Mouse (Mus musculus) CD8-positive naive resting alpha-beta T cell, adult 2 months (primary cell): ENCODE results near the gene Hand1.
"Not testable (repeated sequence)": the region's sequence is repeated elsewhere in the genome, so short reads cannot be mapped to it uniquely, and the experiment has no call there.

Experiments used
- DNase-seq, 2 experiments: peaks; one replicate each; pipeline ENCODE4 v3.0.0; 2022; ENCODE audit warnings: low read depth in 2 of 2, low spot score in 2 of 2

Hand1 gene

DNA sequence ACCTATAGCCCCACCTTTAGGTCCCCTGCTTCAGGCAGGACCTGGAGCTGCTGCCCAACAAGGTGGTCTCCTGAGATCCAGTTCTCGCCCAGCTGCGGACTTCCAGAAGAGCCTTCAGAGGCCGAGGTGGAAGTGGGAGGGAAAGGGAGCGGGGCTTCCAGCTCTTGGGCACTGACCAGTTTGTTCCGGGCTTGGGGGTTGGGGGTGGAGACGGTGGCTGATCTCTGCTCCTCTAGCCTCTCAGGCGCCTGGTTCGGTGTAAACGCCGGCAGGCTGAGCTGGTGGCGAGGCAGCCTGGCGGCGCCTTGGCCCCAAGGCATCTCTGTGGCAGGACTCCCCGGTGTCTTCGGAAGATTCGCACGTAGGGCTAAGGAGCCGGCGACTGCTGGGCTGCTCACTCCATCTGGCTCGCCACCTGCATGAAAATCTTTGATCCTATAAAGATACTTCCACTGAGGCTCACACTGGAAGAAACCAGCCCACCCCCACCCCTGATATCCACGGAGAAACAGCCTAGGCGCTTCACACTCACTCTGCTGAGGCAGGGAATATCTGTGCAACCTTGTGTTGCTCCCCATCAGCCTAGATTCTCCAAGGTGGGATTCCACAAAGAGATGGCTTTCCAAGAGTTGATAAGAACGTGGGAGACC is at the start of gene Hand1:
Hand1 (minus strand) TSS at position 267 of the 650 bp plus-strand sequence.
- DNase-seq, result no peak

DNA sequence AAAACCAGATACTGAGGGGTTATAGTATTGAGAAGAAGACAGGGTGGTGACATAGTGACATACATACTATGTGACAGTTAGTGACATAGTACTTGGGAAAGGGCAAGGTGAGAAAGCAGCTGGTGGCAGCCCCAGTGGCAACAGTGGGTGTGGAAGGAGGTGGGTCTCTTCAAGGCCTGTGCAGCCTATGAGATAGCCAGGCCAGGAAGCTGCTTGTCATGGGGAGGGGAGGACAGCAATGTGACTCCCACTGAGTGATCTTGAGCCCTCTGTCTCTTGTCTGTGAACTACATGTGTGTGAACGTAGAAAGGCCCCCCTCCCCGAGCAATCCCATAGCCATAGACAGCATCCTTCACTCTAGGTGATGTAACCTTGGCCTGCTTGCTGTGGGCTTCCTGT is 43.5 kb upstream of the Hand1 start:
- DNase-seq, result no peak

GRCm38 (mm10) chr11:57873014-57873413 is 40.4 kb upstream of the Hand1 start:
- DNase-seq, result no peak

DNA sequence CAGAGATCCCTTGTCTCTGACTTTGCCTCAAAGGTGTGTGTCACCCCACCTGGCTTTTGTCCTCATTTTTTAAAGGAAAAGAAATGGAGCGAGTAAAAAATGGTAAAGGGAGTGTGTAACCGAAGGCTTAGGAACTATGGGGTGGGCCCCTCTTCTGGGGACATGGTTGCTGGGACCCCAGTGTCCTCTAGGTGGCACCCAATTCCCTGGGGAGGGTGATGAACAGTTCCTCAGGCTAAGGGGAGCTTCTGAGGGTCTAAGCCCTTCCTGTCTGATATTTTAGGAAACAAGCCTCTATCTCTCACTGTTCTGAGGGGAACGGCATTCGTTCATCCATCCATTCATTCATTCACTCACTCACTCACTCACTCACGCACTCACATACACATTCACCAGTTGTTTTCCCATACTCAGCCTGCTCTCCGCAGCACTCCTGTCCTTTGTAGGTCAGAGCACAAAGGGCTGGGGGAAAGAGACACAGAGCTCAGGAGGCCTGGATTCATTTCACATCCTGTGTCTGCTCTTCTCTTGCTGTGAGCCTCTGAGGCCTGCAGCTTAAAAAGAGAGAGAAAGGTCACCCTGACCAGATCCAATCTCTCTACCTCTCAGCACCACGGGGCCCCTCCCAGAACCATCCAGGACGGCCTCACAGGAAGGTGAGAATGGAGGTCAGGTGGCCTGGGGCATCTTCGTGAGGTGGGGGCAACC is 36.3 kb upstream of the Hand1 start:
- peak in 1 of 2 experiments; percentile 1 for DNase-seq

- DNase-seq, result no peak
Observed at GRCm38 (mm10) chr11:57866466-57866865, 33.8 kb upstream of the Hand1 start.

DNA sequence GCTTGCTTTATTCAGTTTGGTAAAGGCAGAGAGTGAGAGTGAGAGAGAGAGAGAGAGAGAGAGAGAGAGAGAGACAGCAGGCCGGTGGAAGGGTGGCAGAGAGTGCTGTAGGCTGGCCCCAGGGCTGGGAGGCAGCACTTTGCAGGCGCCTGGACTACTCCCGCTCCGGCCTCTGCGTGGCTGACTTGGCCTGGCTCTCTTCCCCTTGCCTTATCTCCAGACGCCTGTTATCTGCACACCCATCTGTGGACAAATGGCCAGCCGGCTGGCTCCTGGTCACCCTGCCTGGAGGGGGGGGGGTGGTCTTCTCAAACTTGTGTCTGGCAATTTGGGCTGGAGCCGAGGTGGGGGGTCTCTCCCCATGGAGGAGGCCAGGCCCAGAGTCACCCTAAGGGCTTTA is 32.0 kb upstream of the Hand1 start:
- DNase-seq, result no peak

- no peak for DNase-seq
Observed at GRCm38 (mm10) chr11:57862088-57862487, 29.5 kb upstream of the Hand1 start.

GRCm38 (mm10) chr11:57857709-57858108 is 25.1 kb upstream of the Hand1 start:
- no peak for DNase-seq

DNA sequence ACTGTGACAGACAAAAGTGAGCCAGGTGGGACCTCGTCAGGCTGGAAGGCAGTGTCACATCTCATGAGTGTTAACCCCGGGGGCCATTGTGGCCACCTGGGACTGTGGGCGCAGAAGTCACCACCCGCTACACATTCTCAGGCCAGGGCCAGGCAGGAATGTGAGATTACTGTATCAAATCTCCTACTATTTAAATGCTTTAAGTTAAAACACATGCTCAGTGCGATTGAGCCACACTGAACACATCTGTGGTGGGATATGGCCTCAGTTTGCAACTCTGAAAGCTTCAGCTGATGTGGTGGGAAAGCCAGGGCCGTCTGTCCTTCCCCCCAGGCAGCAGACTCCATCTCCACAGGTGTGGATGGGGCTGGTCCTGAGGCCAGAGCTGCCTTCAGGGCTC is 21.0 kb upstream of the Hand1 start:
- DNase-seq, result no peak

- no peak for DNase-seq
Observed at GRCm38 (mm10) chr11:57850931-57851330, 18.3 kb upstream of the Hand1 start.

DNA sequence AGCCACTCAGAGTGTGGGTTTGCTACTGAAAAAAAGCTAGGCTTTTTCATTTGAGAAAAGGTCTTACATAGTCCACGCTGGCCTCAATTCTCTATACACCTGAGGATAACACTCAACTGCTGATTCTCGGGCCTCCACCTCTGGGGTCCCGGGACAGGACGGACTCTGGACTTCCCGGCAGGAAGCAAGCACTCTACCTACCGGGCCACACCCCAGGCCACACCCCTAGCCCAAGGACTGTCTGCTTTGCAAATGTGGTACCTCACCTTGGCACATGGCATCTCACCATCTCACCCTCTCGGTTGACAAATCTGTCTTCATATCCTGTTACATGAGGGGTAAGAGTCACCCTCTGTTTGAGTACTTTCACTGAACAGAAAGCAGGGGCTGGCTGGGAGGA is 17.7 kb upstream of the Hand1 start:
- no peak for DNase-seq

- no peak for DNase-seq
Observed at GRCm38 (mm10) chr11:57847396-57847795, 14.8 kb upstream of the Hand1 start.

- DNase-seq, result not testable (repeated sequence)
Observed at GRCm38 (mm10) chr11:57846421-57847363, 14.1 kb upstream of the Hand1 start.

DNA sequence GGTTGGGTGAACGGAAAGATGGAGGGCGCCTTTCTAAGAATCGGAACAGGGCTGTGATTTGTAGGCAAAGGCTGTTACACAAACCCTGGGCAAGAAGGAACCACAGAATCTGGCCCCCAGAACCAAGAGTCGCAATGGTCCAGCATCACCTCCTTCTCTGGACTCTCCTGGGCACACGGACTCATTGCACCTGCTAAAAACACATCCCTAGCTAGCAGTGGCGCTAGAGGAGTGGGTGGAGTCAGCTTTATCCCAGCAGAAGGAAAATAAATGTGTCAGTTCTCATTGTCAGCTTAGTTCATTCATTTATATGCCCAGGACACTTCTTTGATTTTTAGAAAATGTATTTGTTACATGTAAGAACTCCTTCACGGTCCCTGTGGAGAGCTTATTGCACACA is 8.8 kb upstream of the Hand1 start:
- no peak for DNase-seq

DNA sequence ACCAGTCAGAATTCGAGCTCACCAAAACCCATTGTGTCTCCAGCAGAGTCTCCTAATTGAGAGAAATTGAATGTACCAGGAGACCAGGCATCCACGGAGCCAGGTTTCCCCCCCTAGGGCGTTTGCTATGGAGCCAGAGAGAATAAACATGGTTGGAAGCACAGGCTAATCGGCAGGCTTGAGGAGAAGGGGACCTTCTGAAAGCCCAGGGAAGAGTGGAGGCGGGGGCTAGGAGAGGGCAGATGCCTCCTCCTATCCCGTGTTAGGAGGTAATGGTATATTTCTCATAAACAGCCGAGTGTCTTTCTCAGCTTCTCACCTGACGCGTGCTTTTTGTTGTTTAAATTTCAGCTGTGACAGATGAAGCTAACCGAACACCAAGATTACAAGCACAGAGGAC is 8.4 kb upstream of the Hand1 start:
- DNase-seq, result no peak

DNA sequence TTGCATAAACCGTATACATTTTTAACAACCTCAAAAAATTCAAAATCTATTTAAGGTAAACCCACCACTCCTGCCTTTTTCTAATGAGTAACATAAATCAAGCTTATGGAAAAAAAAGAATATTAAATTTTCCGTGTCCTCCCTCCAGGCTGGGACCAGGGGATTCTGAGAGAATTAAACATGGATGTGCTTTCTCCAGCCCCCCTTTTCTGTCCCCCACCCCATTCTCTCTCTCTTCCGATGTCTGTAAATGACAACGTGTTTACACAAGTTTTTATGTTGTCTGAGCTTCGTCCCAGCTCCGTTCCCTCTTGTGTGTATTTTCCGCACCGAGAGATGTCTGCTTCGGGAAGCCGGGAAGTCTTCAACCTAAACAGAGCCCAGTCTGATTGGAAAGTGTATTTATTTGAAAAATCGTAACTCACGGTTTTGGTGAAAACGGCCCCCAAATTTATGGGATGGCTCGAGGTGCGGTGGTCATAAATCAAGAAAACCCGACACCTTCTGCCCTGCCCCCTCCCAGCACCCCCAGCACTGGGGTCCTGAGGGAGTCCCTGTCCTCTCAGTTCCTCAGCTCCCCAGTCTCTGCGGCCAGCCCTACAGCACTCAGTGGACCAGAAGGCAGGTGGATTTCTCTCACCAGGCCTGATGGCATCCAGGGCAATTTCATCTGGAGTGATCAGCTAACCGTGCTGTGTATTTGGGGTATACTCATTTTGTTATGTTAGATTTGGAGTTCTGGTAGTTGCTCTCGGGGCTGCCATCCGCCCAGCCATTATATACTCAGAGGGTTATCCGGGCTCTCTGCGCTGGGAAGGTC is 5.5 kb upstream of the Hand1 start:
- no peak for DNase-seq

- DNase-seq, result no peak
Observed at GRCm38 (mm10) chr11:57836872-57837680, 4.5 kb upstream of the Hand1 start.

- DNase-seq, result no peak
Observed at GRCm38 (mm10) chr11:57836401-57836800, 3.8 kb upstream of the Hand1 start.

- no peak for DNase-seq
Observed at GRCm38 (mm10) chr11:57835931-57836330, 3.3 kb upstream of the Hand1 start.

- DNase-seq, result no peak
Observed at GRCm38 (mm10) chr11:57835331-57835730, 2.7 kb upstream of the Hand1 start.
